Mouse (Mus musculus) retina, embryonic 14.5 days (tissue): ENCODE measurements at regions not wholly inside any gene's neighbourhood (a gene's known extent, or its start where the extent isn't known, plus 50 kb on each side); places are given as distances from the start of the nearest gene placed in this dataset.
A peak's percentile ranks its signal among the peaks of the same experiment; 100 is the strongest.

Experiments used
- DNase-seq: peaks from one replicate; pipeline ENCODE4 v3.0.0-alpha.2; 2015; ENCODE audit warnings: low spot score

- peak; percentile 3 for DNase-seq
Observed at GRCm38 (mm10) chr4:80131623-80132301, 702.2 kb upstream of the Tyrp1 start.

DNA sequence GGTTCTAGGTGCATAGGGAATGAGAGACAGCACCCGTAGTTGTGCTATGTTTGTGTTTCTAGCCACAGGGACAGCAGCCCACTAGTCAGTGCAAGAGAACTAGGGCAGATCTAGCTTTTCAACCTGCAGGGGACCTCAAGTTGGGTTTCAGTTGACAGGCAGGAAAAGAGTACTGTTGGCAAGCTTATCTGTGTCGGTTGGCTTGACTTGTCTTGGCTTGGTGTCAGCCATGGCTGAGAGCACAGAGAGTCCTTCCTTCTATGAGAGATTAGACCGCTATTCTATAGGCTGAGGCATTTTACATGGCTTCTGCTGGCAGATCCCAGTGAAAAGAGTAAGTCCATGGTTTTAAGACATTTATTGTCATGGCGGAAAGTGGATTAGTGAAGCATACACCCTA lies 693.7 kb upstream of the Tyrp1 start:
- DNase-seq = no peak

GRCm38 (mm10) chr4:80159842-80160241 lies 674.1 kb upstream of the Tyrp1 start:
- no peak for DNase-seq

DNA sequence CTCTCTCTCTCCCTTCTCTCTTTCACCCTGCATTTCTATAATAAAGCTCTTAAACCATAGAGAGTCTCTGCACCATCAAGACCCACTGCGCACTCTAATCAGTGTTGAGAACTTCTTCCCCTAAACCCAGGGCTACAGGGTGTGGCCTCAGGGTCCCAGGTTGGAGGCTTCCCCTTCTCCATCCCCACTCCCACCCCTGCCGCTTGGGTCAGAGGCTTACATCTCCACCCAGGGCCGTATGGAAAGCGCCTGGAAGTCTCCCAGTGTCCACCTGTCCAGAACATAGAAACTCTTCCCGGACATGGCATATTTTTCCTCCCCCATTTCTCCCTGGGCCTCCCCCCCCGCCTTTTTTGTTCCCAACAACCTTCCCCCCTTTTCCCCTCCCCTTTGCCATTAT lies 660.7 kb upstream of the Tyrp1 start:
- DNase-seq = no peak

DNA sequence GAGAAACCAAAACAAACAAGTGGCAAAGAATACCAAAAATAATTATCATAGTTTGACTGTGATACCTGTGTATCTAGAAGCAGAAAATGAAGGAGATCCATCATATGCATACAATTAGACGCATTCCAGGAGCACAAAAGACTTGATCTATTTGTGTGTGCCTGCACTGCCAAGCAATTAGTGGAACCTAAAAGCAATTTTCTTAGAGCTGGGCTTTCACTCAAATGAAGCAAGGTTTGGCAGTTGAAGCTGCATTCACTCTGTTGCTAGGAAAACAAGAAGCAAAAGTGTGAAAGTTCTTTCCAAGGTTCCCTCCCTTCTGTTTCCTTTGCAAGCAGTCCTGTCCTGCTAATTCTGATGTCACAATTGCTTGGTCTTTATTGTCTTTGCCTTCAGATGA lies 631.7 kb upstream of the Tyrp1 start:
- no peak for DNase-seq

GRCm38 (mm10) chr4:80203916-80204315 lies 630.0 kb upstream of the Tyrp1 start:
- DNase-seq = no peak

DNA sequence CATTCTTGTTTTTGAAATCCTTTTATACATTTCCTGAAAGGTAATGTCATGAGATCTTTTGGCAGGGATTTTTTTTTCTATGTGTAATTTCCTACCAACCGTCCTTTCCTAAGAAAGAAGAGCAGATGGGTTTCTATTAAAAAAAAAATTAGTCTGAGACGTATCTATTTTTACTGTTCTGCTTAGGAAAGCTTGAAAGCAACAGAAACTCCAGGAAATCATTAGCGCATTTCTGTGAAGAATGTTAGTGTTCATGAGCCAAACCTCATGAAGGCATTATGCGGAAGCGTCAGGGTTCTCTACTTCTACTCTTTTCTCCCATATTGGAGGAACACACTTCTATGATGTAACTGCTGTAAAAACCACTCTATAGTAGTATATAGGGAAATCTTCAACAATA lies 629.5 kb upstream of the Tyrp1 start:
- no peak for DNase-seq
